Mouse (Mus musculus) small intestine, adult 2 months (tissue): ENCODE measurements around the gene Retreg2.

ENCODE experiments used
- CTCF ChIP-seq: fragments of 200-500 bp; IDR thresholded peaks from 2 replicates; pipeline ENCODE4 v1.5.1; 2012; ENCODE audit warnings: low read depth, mild to moderate bottlenecking, control low read depth, inconsistent platforms, low read length, moderate library complexity, mixed read lengths; ENCODE audit not compliant: insufficient replicate concordance, insufficient read length; ENCODE audit errors: extremely low read depth
- POLR2A ChIP-seq: fragments of 200-500 bp; IDR thresholded peaks from 2 replicates; pipeline ENCODE4 v1.6.1; 2012; ENCODE audit warnings: low read depth, mild to moderate bottlenecking, control low read depth, inconsistent platforms, low read length, moderate library complexity

DNA sequence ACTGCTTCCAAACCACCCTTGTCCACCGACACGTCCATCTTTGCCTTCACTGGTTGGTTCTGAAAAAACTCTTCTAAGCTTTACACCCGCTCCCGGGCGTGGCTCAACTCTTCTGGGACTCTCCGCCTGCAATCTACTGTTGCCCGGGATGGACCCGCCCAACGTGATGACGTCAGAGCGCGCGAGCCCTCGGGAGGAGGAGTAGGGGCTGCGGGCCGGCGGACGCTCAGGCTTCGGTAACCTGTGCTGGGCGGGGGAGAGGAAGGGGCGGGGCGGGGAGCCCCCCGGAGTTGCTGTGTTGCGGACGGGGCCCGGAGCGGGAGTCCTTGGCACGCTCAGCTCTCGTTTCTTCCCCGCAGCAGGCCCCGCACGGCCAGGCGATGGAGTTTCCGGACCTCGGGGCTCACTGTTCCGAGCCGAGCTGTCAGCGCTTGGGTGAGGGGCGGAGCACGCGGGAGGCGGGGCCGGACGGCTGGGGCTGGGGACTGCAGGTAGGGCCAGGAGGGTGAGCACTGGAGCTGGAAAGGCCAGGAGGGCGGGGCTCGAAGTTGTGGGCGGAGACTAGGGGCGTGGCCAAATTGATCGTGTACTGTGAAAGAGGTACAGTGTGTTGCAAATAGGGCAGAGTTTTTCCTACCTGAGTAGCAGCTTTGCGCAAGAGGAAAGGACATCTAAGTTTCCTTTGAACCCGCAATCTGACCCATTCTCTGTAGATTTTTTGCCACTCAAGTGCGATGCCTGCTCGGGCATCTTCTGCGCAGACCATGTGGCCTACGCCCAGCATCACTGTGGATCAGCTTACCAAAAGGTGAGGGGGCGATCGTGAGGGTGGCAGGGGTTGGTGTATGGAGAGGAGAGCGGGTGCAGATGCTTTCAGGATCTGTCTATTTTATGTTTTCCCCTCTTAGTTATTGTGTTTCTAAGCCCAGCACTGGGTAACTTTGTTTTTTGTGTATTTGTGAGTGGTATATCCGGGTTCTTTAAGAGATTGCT is 26.2 kb downstream of the Retreg2 start, which contains the start of gene Zfand2b:
- TF ChIP-seq POLR2A (peak; percentile 85), CTCF (no peak)
